Comparison of ENCODE assay signal across 8 mouse cellular contexts in genomic region chr4:140987476-140987875, GRCm38 (mm10). TPM values are rescaled to one million over a fixed set of nuclear protein-coding genes. Genes with fewer than 3 reads are reported as not detected.
DNase-seq lines count a peak whose midpoint lies in the region; ATAC-seq and TF ChIP-seq lines count a peak whose summit lies in the region.

No protein-coding gene starts in this region.

- H3K36me3 ChIP-seq in limb, embryonic 14.5 days (ENCODE audit: control insufficient read depth, insufficient read depth, low read length) = peaks cover 3% of the 10 kb centered on the region
- peaks cover 3% of the 10 kb centered on the region for H3K36me3 ChIP-seq in splenic B cell, adult 2 months (ENCODE audit: control insufficient read depth, insufficient read depth, low read length, poor library complexity, severe bottlenecking)

- H3K27me3 ChIP-seq in limb, embryonic 14.5 days (ENCODE audit: control insufficient read depth, insufficient read depth, low read length) = no peaks in the 10 kb centered on the region
- H3K27me3 ChIP-seq in splenic B cell, adult 2 months (ENCODE audit: control insufficient read depth, insufficient read depth, low read length, poor library complexity, severe bottlenecking) = no peaks in the 10 kb centered on the region

- no peak overlapping the region for H3K27ac ChIP-seq in limb, embryonic 14.5 days (replicated peaks; ENCODE audit: low read depth, low read length)

- peaks cover 15% of the 10 kb centered on the region for H3K4me1 ChIP-seq in limb, embryonic 14.5 days (ENCODE audit: control insufficient read depth, insufficient read depth, low read length)

- TF ChIP-seq POLR2A in limb, embryonic 14.5 days (IDR thresholded peaks at IDR 0.05; ENCODE audit: borderline replicate concordance, extremely low read depth, insufficient read depth, insufficient read length) = no peak

- H3K4me3 ChIP-seq in limb, embryonic 14.5 days (replicated peaks; ENCODE audit: low read length) = peak overlapping the region; percentile 86

- 21% methylated on average over 7 of the region's 7 CpGs for WGBS in limb, embryonic 14.5 days

- peak overlapping the region; percentile 78 for H3K9ac ChIP-seq in limb, embryonic 14.5 days (ENCODE audit: low read depth, low read length, severe bottlenecking)

- peak overlapping the region; percentile 82 for H3K4me2 ChIP-seq in limb, embryonic 14.5 days (replicated peaks; ENCODE audit: low read depth, low read length, severe bottlenecking)

- ATAC-seq in limb, embryonic 14.5 days (ENCODE audit: low FRiP score, low read depth) = no peak

- H3K9me3 ChIP-seq in limb, embryonic 14.5 days (ENCODE audit: control insufficient read depth, low read length) = no peaks in the 10 kb centered on the region

- peak; percentile 27 for DNase-seq in cerebellum, adult 11-12 months
- no peak for DNase-seq in cerebellum, postnatal 14 days
- peak; percentile 28 for DNase-seq in thymus, postnatal 0 days (ENCODE audit: low spot score)
- DNase-seq in thymus, postnatal 10 days (ENCODE audit: low spot score in 2 of 2) = no peak
- DNase-seq in limb, embryonic 14.5 days (ENCODE audit: low spot score) = no peak
- peak; percentile 24 for DNase-seq in splenic B cell, adult 2 months (ENCODE audit: low read depth, low spot score)
- no peak for DNase-seq in gastrocnemius, postnatal 10 days
- no peak for DNase-seq in thymus, postnatal 4 days

RNA-seq across cellular contexts. Expression of gene Atp13a2, which starts 0.8 kb away (rescaled TPM):
- 39.0 and 41.8 TPM in 2 replicates for polyA plus RNA-seq in thymus, postnatal 0 days (2015; fragmentation: Nextera tagmentation; extraction: Ambion mirVana)
- 74.6 and 112 TPM in 2 replicates for polyA plus RNA-seq in limb, embryonic 14.5 days (2012; rRNA removed)
- polyA plus RNA-seq in limb, embryonic 14.5 days (2014; fragmentation: Nextera tagmentation; extraction: Ambion mirVana) = 43.7 and 45.0 TPM in 2 replicates
- 10 to 100 TPM; 19.1 to 25.9 TPM for total RNA-seq in gastrocnemius, postnatal 10 days (2021)

RNA-seq across cellular contexts. Expression of gene Mfap2, which starts 22.7 kb away (rescaled TPM):
- polyA plus RNA-seq in thymus, postnatal 0 days (2015; fragmentation: Nextera tagmentation; extraction: Ambion mirVana) = 24.4 and 32.8 TPM in 2 replicates
- polyA plus RNA-seq in limb, embryonic 14.5 days (2012; rRNA removed) = 708 and 919 TPM in 2 replicates
- 1,017 and 1,089 TPM in 2 replicates for polyA plus RNA-seq in limb, embryonic 14.5 days (2014; fragmentation: Nextera tagmentation; extraction: Ambion mirVana)
- total RNA-seq in gastrocnemius, postnatal 10 days (2021) = 10 to 100 TPM; 79.1 to 88.6 TPM

RNA-seq across cellular contexts. Expression of gene Sdhb, which starts 26.5 kb away (rescaled TPM):
- 434 and 468 TPM in 2 replicates for polyA plus RNA-seq in thymus, postnatal 0 days (2015; fragmentation: Nextera tagmentation; extraction: Ambion mirVana)
- 156 and 175 TPM in 2 replicates for polyA plus RNA-seq in limb, embryonic 14.5 days (2012; rRNA removed)
- 380 and 381 TPM in 2 replicates for polyA plus RNA-seq in limb, embryonic 14.5 days (2014; fragmentation: Nextera tagmentation; extraction: Ambion mirVana)
- total RNA-seq in gastrocnemius, postnatal 10 days (2021) = 100 to 1,000 TPM; 406 to 464 TPM

Comparison
In these comparisons a context has a peak if more than half of its experiments do, and no peak if none do; other contexts are left out.
1. DNase-seq: peak in cerebellum, adult 11-12 months (single experiment), thymus, postnatal 0 days (single experiment) and splenic B cell, adult 2 months (single experiment); none in cerebellum, postnatal 14 days (0 of 2), thymus, postnatal 10 days (0 of 2), limb, embryonic 14.5 days (single experiment), gastrocnemius, postnatal 10 days (single experiment) and thymus, postnatal 4 days (single experiment).
2. RNA of gene Mfap2, which starts 22.7 kb away (polyA plus RNA-seq): 708 to 1,089 TPM in limb, embryonic 14.5 days; 24.4 to 32.8 TPM in thymus, postnatal 0 days; every median in the first group is over 10 times any median in the second.